Mouse (Mus musculus): ENCODE results near the gene Tubgcp6.

Tubgcp6 gene

GRCm38 (mm10) chr15:89063536-89063935 is 59.4 kb downstream of the Tubgcp6 start:
- DNase-seq (ENCODE audit: low spot score), result no peak

DNA sequence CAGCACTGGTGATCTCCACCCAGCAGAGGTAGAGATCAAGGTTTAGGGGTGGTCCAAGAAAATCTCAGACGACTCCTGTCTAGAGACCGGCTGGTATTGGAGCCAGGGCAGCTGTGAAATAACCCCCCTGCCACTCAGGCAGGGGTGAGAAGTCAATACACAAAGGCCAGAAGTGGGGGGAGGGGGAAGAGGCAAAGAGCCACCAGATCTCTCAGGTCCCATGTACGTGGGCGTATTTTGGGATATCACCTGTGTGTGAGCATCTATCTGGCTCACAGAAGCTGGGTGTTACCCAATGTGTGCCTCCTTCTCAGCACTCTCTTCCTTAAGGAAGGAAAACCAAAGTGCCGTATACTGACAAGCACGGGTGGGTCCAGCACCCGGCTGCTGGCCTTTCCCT is 59.9 kb downstream of the Tubgcp6 start:
- no peak for DNase-seq (ENCODE audit: low spot score)

GRCm38 (mm10) chr15:89062518-89062910 is 60.4 kb downstream of the Tubgcp6 start:
- DNase-seq (ENCODE audit: low spot score), result no peak

DNA sequence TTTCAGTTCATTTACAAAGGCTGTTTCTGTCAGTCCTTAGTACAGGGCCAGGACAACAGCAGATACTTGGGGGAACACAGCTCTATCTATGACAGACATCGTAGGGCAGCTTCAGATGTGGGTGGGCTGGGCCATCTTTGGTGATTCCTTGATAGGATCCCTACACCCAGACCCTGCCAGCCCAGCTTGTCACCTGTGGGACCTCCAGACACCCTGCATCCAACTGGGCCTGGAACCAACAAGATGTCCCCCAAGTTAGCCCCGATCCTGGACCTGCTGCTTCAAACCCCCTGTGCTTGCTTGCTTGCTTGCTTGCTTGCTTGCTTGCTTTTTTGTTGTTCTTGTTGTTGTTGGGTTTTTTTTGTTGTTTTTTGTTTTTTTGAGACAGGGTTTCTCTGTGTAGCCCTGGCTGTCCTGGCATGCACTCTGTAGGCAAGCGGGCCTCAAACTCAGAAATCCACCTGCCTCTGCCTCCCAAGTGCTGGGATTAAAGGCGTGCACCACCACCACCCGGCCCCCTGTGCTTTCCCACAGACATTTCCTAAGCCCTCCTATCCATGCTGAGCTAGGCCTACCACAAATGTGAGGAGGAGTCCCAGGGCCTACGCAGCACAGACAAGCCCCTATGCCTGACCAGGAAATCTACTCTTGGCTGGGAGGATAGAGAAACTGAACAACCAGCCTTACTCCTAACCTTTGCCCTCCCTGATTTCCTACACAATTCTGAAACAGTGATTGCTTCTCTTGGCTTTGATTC is 61.0 kb downstream of the Tubgcp6 start:
- peak; percentile 28 for DNase-seq (ENCODE audit: low spot score)

GRCm38 (mm10) chr15:89060811-89061460 is 62.0 kb downstream of the Tubgcp6 start:
- no peak for DNase-seq (ENCODE audit: low spot score)

- DNase-seq (ENCODE audit: low spot score), result no peak
Measured at GRCm38 (mm10) chr15:89060032-89060681, 62.8 kb downstream of the Tubgcp6 start.

GRCm38 (mm10) chr15:89059161-89059931 is 63.6 kb downstream of the Tubgcp6 start, which contains the start of gene Panx2:
Gene Panx2 (plus strand): TSS chr15:89059734.
- no peak for DNase-seq (ENCODE audit: low spot score)

GRCm38 (mm10) chr15:89058736-89059135 is 64.2 kb downstream of the Tubgcp6 start:
- DNase-seq (ENCODE audit: low spot score), result no peak

GRCm38 (mm10) chr15:89054666-89055065 is 68.2 kb downstream of the Tubgcp6 start:
- no peak for DNase-seq (ENCODE audit: low spot score)

Data from adipocyte (in vitro differentiated cells).